ENCODE assay signal across 17 mouse cellular contexts in the genomic region with DNA sequence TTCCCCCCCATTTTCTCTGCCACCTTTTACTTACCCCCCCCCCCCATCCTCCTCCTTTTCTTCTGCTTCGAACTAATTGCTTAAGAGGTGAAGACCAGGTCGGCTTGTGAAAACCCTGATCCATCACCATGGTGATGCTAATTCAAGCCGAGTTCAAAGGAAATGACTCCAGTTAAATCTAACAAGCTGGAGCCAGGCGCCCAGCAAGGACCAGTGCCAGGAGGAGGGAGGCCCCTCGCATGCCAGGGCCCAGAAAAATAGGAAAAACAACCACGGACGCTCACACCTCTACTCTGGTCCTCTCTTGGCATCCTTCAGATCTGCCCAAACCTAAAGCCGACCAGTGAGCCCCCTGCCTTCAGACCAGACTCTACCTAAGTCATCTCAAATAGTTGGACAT. TPM values are rescaled to one million over a fixed set of nuclear protein-coding genes. Genes with fewer than 3 reads are reported as not detected.
DNase-seq lines count a peak whose midpoint lies in the region; ATAC-seq lines count a peak whose summit lies in the region.
"Had no signal": no experiment of that assay in that cellular context is flagged by ENCODE, and none has a peak within 500 bp of the region (broad histone marks: within the 10 kb centered on the region; RNA-seq: fewer than 3 reads in every experiment).

No protein-coding gene starts in this region.

- peak; percentile 67 for ATAC-seq in forebrain, embryonic 15.5 days (replicated peaks)
- ATAC-seq in limb, embryonic 12.5 days (ENCODE audit: insufficient number of reproducible peaks, insufficient read depth, low FRiP score, low TSS enrichment, low read depth): no peak; the same call in 1 of the 2 replicates
- ATAC-seq in kidney, embryonic 14.5 days (ENCODE audit: low FRiP score, low TSS enrichment): no peak

- H3K27ac ChIP-seq in forebrain, embryonic 15.5 days (replicated peaks): no peak overlapping the region
- peak overlapping the region; percentile 60 for H3K27ac ChIP-seq in limb, embryonic 12.5 days
- no peak overlapping the region for H3K27ac ChIP-seq in kidney, embryonic 14.5 days (ENCODE audit: low read depth, low read length)
- H3K27ac ChIP-seq: embryonic facial prominence, embryonic 15.5 days; liver, embryonic 15.5 days; neural tube, embryonic 15.5 days had no signal

- peaks cover 20% of the 10 kb centered on the region for H3K27me3 ChIP-seq in forebrain, embryonic 15.5 days
- H3K27me3 ChIP-seq in limb, embryonic 12.5 days: peaks cover 26% of the 10 kb centered on the region
- peaks cover 6% of the 10 kb centered on the region for H3K27me3 ChIP-seq in kidney, embryonic 14.5 days (ENCODE audit: control insufficient read depth, insufficient read depth, low read length)

- H3K4me1 ChIP-seq in forebrain, embryonic 15.5 days: peaks cover 16% of the 10 kb centered on the region
- peaks cover 56% of the 10 kb centered on the region for H3K4me1 ChIP-seq in limb, embryonic 12.5 days (replicated peaks)
- peaks cover 16% of the 10 kb centered on the region for H3K4me1 ChIP-seq in kidney, embryonic 14.5 days (ENCODE audit: control insufficient read depth, insufficient read depth, low read length)

- no peak overlapping the region for H3K9ac ChIP-seq in forebrain, embryonic 15.5 days (replicated peaks)
- H3K9ac ChIP-seq in limb, embryonic 12.5 days (replicated peaks): no peak overlapping the region
- H3K9ac ChIP-seq in kidney, embryonic 14.5 days (ENCODE audit: low read depth, low read length): no peak overlapping the region
- H3K9ac ChIP-seq: embryonic facial prominence, embryonic 15.5 days; heart, embryonic 12.5 days; liver, embryonic 15.5 days; neural tube, embryonic 15.5 days had no signal

- 2% methylated on average over 8 of the region's 8 CpGs for WGBS in forebrain, embryonic 15.5 days
- WGBS in limb, embryonic 12.5 days: 5% methylated on average over 8 of the region's 8 CpGs
- WGBS in kidney, embryonic 14.5 days: 30% methylated on average over 8 of the region's 8 CpGs

- H3K9me3 ChIP-seq in forebrain, embryonic 15.5 days: no peaks in the 10 kb centered on the region
- peaks cover 3% of the 10 kb centered on the region; the same call in 1 of the 2 replicates for H3K9me3 ChIP-seq in limb, embryonic 12.5 days
- H3K9me3 ChIP-seq in kidney, embryonic 14.5 days (ENCODE audit: control insufficient read depth, low read length): no peaks in the 10 kb centered on the region
- H3K9me3 ChIP-seq: embryonic facial prominence, embryonic 15.5 days; liver, embryonic 15.5 days; neural tube, embryonic 15.5 days had no signal

- H3K4me3 ChIP-seq in forebrain, embryonic 15.5 days: no peak overlapping the region
- no peak overlapping the region for H3K4me3 ChIP-seq in limb, embryonic 12.5 days (replicated peaks)
- no peak overlapping the region for H3K4me3 ChIP-seq in kidney, embryonic 14.5 days (ENCODE audit: low read length)
- H3K4me3 ChIP-seq: embryonic facial prominence, embryonic 15.5 days; heart, embryonic 12.5 days; liver, embryonic 15.5 days; neural tube, embryonic 15.5 days had no signal

- DNase-seq in kidney, postnatal 14 days: peak; percentile 17
- no peak for DNase-seq in kidney, adult 8-10 months
- DNase-seq in ZHBTc4 (ENCODE audit: low read depth, low spot score) (peak; percentile 50), adipocyte (ENCODE audit: low spot score) (no peak)
- no peak for DNase-seq in gastrocnemius, adult 8-10 months (ENCODE audit: low spot score in 2 of 2)
- DNase-seq: adrenal gland, postnatal 10 days; B cell, adult 2 months; cerebellum, adult 18-20 months had no signal

- no peaks in the 10 kb centered on the region for H3K36me3 ChIP-seq in forebrain, embryonic 15.5 days
- H3K36me3 ChIP-seq in limb, embryonic 12.5 days: no peaks in the 10 kb centered on the region
- H3K36me3 ChIP-seq in kidney, embryonic 14.5 days (ENCODE audit: control insufficient read depth, insufficient read depth, low read length): no peaks in the 10 kb centered on the region
- H3K36me3 ChIP-seq: embryonic facial prominence, embryonic 15.5 days; heart, embryonic 12.5 days; liver, embryonic 15.5 days; neural tube, embryonic 15.5 days had no signal

- no peak overlapping the region for H3K4me2 ChIP-seq in forebrain, embryonic 15.5 days (replicated peaks)
- no peak overlapping the region for H3K4me2 ChIP-seq in limb, embryonic 12.5 days
- no peak overlapping the region for H3K4me2 ChIP-seq in kidney, embryonic 14.5 days (replicated peaks; ENCODE audit: low read depth, low read length)
- H3K4me2 ChIP-seq: embryonic facial prominence, embryonic 15.5 days; heart, embryonic 12.5 days; liver, embryonic 15.5 days; neural tube, embryonic 15.5 days had no signal

RNA-seq across cellular contexts. Expression of gene Oaf, which starts 29.5 kb away (rescaled TPM):
- 6.6 and 6.9 TPM in 2 replicates for polyA plus RNA-seq in forebrain, embryonic 15.5 days (2015; fragmentation: Nextera tagmentation; extraction: Ambion mirVana)
- 100 and 102 TPM in 2 replicates for polyA plus RNA-seq in limb, embryonic 12.5 days (2016; fragmentation: Nextera tagmentation; extraction: Ambion mirVana)
- 1 to 10 TPM; 2.7 to 5.9 (median 4.8) TPM for total RNA-seq in gastrocnemius, adult 8-10 months (2022)
- 88.5 and 88.9 TPM in 2 replicates for polyA plus RNA-seq in kidney, embryonic 14.5 days (2014; fragmentation: Nextera tagmentation; extraction: Ambion mirVana)

RNA-seq across cellular contexts. Expression of gene Trim29, which starts 41.5 kb away (rescaled TPM):
- polyA plus RNA-seq in forebrain, embryonic 15.5 days (2015; fragmentation: Nextera tagmentation; extraction: Ambion mirVana): 0.06 TPM in 1 of 2 replicates, not detected in the other
- 10.9 and 11.1 TPM in 2 replicates for polyA plus RNA-seq in limb, embryonic 12.5 days (2016; fragmentation: Nextera tagmentation; extraction: Ambion mirVana)
- not detected for total RNA-seq in gastrocnemius, adult 8-10 months (2022)
- 0.31 and 0.50 TPM in 2 replicates for polyA plus RNA-seq in kidney, embryonic 14.5 days (2014; fragmentation: Nextera tagmentation; extraction: Ambion mirVana)
- total RNA-seq: megakaryocyte-erythroid progenitor cell, adult 5-6 weeks had no signal

RNA-seq across cellular contexts. Expression of gene Pou2f3, which starts 59.0 kb away (rescaled TPM):
- polyA plus RNA-seq in forebrain, embryonic 15.5 days (2015; fragmentation: Nextera tagmentation; extraction: Ambion mirVana): not detected in 2 replicates
- polyA plus RNA-seq in limb, embryonic 12.5 days (2016; fragmentation: Nextera tagmentation; extraction: Ambion mirVana): not detected in 2 replicates
- total RNA-seq in gastrocnemius, adult 8-10 months (2022): not detected
- polyA plus RNA-seq in kidney, embryonic 14.5 days (2014; fragmentation: Nextera tagmentation; extraction: Ambion mirVana): 0.11 TPM in 1 of 2 replicates, not detected in the other
- total RNA-seq: adrenal gland, postnatal 10 days; layer of hippocampus, postnatal 14 days; megakaryocyte-erythroid progenitor cell, adult 5-6 weeks had no signal
- polyA plus RNA-seq: heart, embryonic 12.5 days; liver, embryonic 15.5 days; neural tube, embryonic 15.5 days had no signal

Comparison
In these comparisons a context has a peak if more than half of its experiments do, and no peak if none do; other contexts are left out.
1. DNase-seq: peak in kidney, postnatal 14 days (single experiment) and ZHBTc4 (single experiment); none in kidney, adult 8-10 months (0 of 2), gastrocnemius, adult 8-10 months (0 of 2) and adipocyte (single experiment).
2. RNA of gene Oaf, which starts 29.5 kb away (polyA plus RNA-seq): 100 to 102 TPM in limb, embryonic 12.5 days and 88.5 to 88.9 TPM in kidney, embryonic 14.5 days; 6.6 to 6.9 TPM in forebrain, embryonic 15.5 days; every median in the first group is over 10 times any median in the second.